Comparison of ENCODE assay signal across 10 mouse cellular contexts in genomic region chr1:182518143-182518680, GRCm38 (mm10). TPM values are rescaled to one million over a fixed set of nuclear protein-coding genes. Genes with fewer than 3 reads are reported as not detected.
A peak's percentile ranks its signal among the peaks of the same experiment; 100 is the strongest.
DNase-seq lines count a peak whose midpoint lies in the region; ATAC-seq and TF ChIP-seq lines count a peak whose summit lies in the region.
"Had no signal": no experiment of that assay in that cellular context is flagged by ENCODE, and none has a peak within 500 bp of the region (broad histone marks: within the 10 kb centered on the region; RNA-seq: fewer than 3 reads in every experiment).

No protein-coding gene starts in this region.

- H3K36me3 ChIP-seq in hindbrain, embryonic 11.5 days (ENCODE audit: control insufficient read depth, insufficient read depth, low read length), result no peaks in the 10 kb centered on the region
- H3K36me3 ChIP-seq in hindbrain, embryonic 16.5 days (ENCODE audit: control insufficient read depth, insufficient read depth, low read length), result no peaks in the 10 kb centered on the region
- H3K36me3 ChIP-seq in MEL (ENCODE audit: control insufficient read depth in 1 of 2, insufficient read depth in 2 of 2, low read length in 2 of 2), result peaks cover 0 to 42% of the 10 kb centered on the region in 2 experiments; a peak in 2 of 4 replicates
- peaks cover 15% of the 10 kb centered on the region for H3K36me3 ChIP-seq in limb, embryonic 13.5 days

- no peak for DNase-seq in hindbrain, embryonic 11.5 days (ENCODE audit: low spot score)
- peak; percentile 46 for DNase-seq in MEL (ENCODE audit: low read depth, low spot score)
- DNase-seq in testis, postnatal 10 days (ENCODE audit: low spot score), result no peak
- no peak for DNase-seq in cerebellum, adult 2 months

- WGBS in hindbrain, embryonic 11.5 days, result 53% methylated on average over 10 of the region's 10 CpGs
- WGBS in hindbrain, embryonic 16.5 days, result 56% methylated on average over 10 of the region's 10 CpGs
- 56% methylated on average over 10 of the region's 10 CpGs for WGBS in limb, embryonic 13.5 days
- 88% methylated on average over 10 of the region's 10 CpGs for WGBS in cerebellum, adult 2 months

- TF ChIP-seq RAD21 in MEL (IDR thresholded peaks at IDR 0.05; ENCODE audit: low read depth, low read length), result no peak

- TF ChIP-seq POLR2A in MEL (IDR thresholded peaks at IDR 0.05; ENCODE audit: control insufficient read depth in 1 of 2, insufficient read depth in 1 of 2, low read depth in 1 of 2, low read length in 2 of 2, poor library complexity in 1 of 2), result no peak
- TF ChIP-seq POLR2A in cerebellum, adult 2 months (IDR thresholded peaks at IDR 0.05; ENCODE audit: borderline replicate concordance, insufficient read depth, low read length), result no peak

- no peak overlapping the region for H3K9ac ChIP-seq in hindbrain, embryonic 11.5 days (ENCODE audit: low read depth, low read length)
- no peak overlapping the region for H3K9ac ChIP-seq in hindbrain, embryonic 16.5 days (ENCODE audit: low read depth, low read length)
- peak overlapping the region; percentile 12 for H3K9ac ChIP-seq in MEL (ENCODE audit: control insufficient read depth, low read depth, low read length, poor library complexity, severe bottlenecking)
- H3K9ac ChIP-seq in limb, embryonic 13.5 days, result no peak overlapping the region

- no peak overlapping the region for H3K27ac ChIP-seq in hindbrain, embryonic 11.5 days (ENCODE audit: low read depth, low read length)
- H3K27ac ChIP-seq in hindbrain, embryonic 16.5 days (ENCODE audit: low read depth, low read length), result no peak overlapping the region
- no peak overlapping the region for H3K27ac ChIP-seq in MEL (ENCODE audit: control insufficient read depth, low read depth, low read length)
- H3K27ac ChIP-seq in limb, embryonic 13.5 days, result no peak overlapping the region
- no peak overlapping the region for H3K27ac ChIP-seq in cerebellum, adult 2 months (ENCODE audit: insufficient read depth, low read length)

- peaks cover 4% of the 10 kb centered on the region; the same call in 1 of the 2 replicates for H3K27me3 ChIP-seq in hindbrain, embryonic 11.5 days (ENCODE audit: control insufficient read depth, insufficient read depth, low read length)
- no peaks in the 10 kb centered on the region for H3K27me3 ChIP-seq in hindbrain, embryonic 16.5 days (replicated peaks; ENCODE audit: control insufficient read depth, insufficient read depth, low read length)
- H3K27me3 ChIP-seq in MEL (ENCODE audit: control insufficient read depth in 1 of 2, insufficient read depth in 2 of 2, low read length in 2 of 2), result no peaks in the 10 kb centered on the region
- no peaks in the 10 kb centered on the region for H3K27me3 ChIP-seq in limb, embryonic 13.5 days
- H3K27me3 ChIP-seq in cerebellum, adult 2 months (ENCODE audit: control insufficient read depth, insufficient read depth, low read length), result no peaks in the 10 kb centered on the region

- peaks cover 7% of the 10 kb centered on the region; the same call in 1 of the 2 replicates for H3K4me1 ChIP-seq in hindbrain, embryonic 11.5 days (replicated peaks; ENCODE audit: control insufficient read depth, insufficient read depth, low read length)
- H3K4me1 ChIP-seq in hindbrain, embryonic 16.5 days (ENCODE audit: control insufficient read depth, insufficient read depth, low read depth, low read length), result peaks cover 16% of the 10 kb centered on the region
- peaks cover 26 to 74% of the 10 kb centered on the region in 2 experiments for H3K4me1 ChIP-seq in MEL (ENCODE audit: control insufficient read depth in 1 of 2, insufficient read depth in 2 of 2, low read length in 2 of 2)
- peaks cover 68% of the 10 kb centered on the region for H3K4me1 ChIP-seq in limb, embryonic 13.5 days
- no peaks in the 10 kb centered on the region for H3K4me1 ChIP-seq in cerebellum, adult 2 months (ENCODE audit: control insufficient read depth, insufficient read depth, low read length)

- no peak; a peak in 1 of 4 replicates for TF ChIP-seq EP300 in MEL (IDR thresholded peaks at IDR 0.05; ENCODE audit: low read depth in 1 of 2, low read length in 2 of 2)

- H3K4me2 ChIP-seq in hindbrain, embryonic 11.5 days (replicated peaks; ENCODE audit: low read depth, low read length), result no peak overlapping the region
- no peak overlapping the region for H3K4me2 ChIP-seq in hindbrain, embryonic 16.5 days (ENCODE audit: low read length)
- peak overlapping the region; percentile 79 for H3K4me2 ChIP-seq in limb, embryonic 13.5 days (replicated peaks)

- H3K9me3 ChIP-seq in hindbrain, embryonic 11.5 days (ENCODE audit: control insufficient read depth, low read length), result no peaks in the 10 kb centered on the region
- H3K9me3 ChIP-seq in hindbrain, embryonic 16.5 days (ENCODE audit: control insufficient read depth, low read length), result no peaks in the 10 kb centered on the region
- H3K9me3 ChIP-seq in MEL (replicated peaks; ENCODE audit: insufficient read depth, low read length), result no peaks in the 10 kb centered on the region
- H3K9me3 ChIP-seq in limb, embryonic 13.5 days, result no peaks in the 10 kb centered on the region
- H3K9me3 ChIP-seq: midbrain, embryonic 12.5 days had no signal

- no peak for ATAC-seq in hindbrain, embryonic 11.5 days (ENCODE audit: low FRiP score)
- no peak for ATAC-seq in hindbrain, embryonic 16.5 days
- ATAC-seq in CD4-positive, CD25-positive, alpha-beta regulatory T cell, adult 4 months, result peak; percentile 4
- ATAC-seq in limb, embryonic 13.5 days (ENCODE audit: low FRiP score, low read depth), result no peak

- peaks cover 7% of the 10 kb centered on the region; the same call in 1 of the 2 replicates for H3K79me2 ChIP-seq in MEL (ENCODE audit: control insufficient read depth, insufficient read depth, low read length, poor library complexity)

- H3K4me3 ChIP-seq in hindbrain, embryonic 11.5 days (ENCODE audit: low read depth, low read length), result peak overlapping the region; percentile 75; the same call in 1 of the 2 replicates
- H3K4me3 ChIP-seq in hindbrain, embryonic 16.5 days (ENCODE audit: low read length), result no peak overlapping the region
- H3K4me3 ChIP-seq in MEL (ENCODE audit: control insufficient read depth in 1 of 2, insufficient read depth in 1 of 2, low read depth in 2 of 2, low read length in 2 of 2), result no peak overlapping the region; a peak in 1 of 4 replicates
- H3K4me3 ChIP-seq in limb, embryonic 13.5 days, result no peak overlapping the region
- H3K4me3 ChIP-seq in cerebellum, adult 2 months (replicated peaks; ENCODE audit: insufficient read depth, low read depth, low read length), result no peak overlapping the region

- TF ChIP-seq CTCF in MEL (IDR thresholded peaks at IDR 0.05 in 2 of 3, conservative IDR thresholded peaks at IDR 0.05 in 1 of 3; ENCODE audit: control insufficient read depth in 1 of 3, insufficient read depth in 1 of 3, low read depth in 2 of 3, low read length in 3 of 3, poor library complexity in 1 of 3, severe bottlenecking in 1 of 3), result no peak
- TF ChIP-seq CTCF in cerebellum, adult 2 months (IDR thresholded peaks at IDR 0.05; ENCODE audit: borderline replicate concordance, insufficient read depth, low read depth, low read length), result no peak

TF ChIP-seq in MEL, 35 proteins besides CTCF, POLR2A, EP300 and RAD21:
- TF ChIP-seq ZMIZ1 (IDR thresholded peaks at IDR 0.05; ENCODE audit: low read depth, low read length), result no peak
- TF ChIP-seq SIN3A (IDR thresholded peaks at IDR 0.05; ENCODE audit: low read length), result no peak
- no peak for TF ChIP-seq UBTF (IDR thresholded peaks at IDR 0.05; ENCODE audit: borderline replicate concordance, insufficient read depth, low read depth, low read length)
- no peak for TF ChIP-seq POLR2AphosphoS2 (IDR thresholded peaks at IDR 0.05; ENCODE audit: low read length)
- TF ChIP-seq MYB (IDR thresholded peaks at IDR 0.05; ENCODE audit: low read depth, low read length), result no peak
- TF ChIP-seq RCOR1 (IDR thresholded peaks at IDR 0.05; ENCODE audit: low read depth, low read length), result no peak
- no peak for TF ChIP-seq TCF12 (IDR thresholded peaks at IDR 0.05; ENCODE audit: low read depth, low read length)
- no peak for TF ChIP-seq MAZ (IDR thresholded peaks at IDR 0.05; ENCODE audit: low read depth, low read length)

RNA-seq across cellular contexts. Expression of gene Capn2, which starts 0.8 kb away (rescaled TPM):
- polyA plus RNA-seq in hindbrain, embryonic 11.5 days (2014; fragmentation: Nextera tagmentation; extraction: Ambion mirVana), result 69.5 and 78.2 TPM in 2 replicates
- 93.9 and 102 TPM in 2 replicates for polyA plus RNA-seq in hindbrain, embryonic 16.5 days (2015; fragmentation: Nextera tagmentation; extraction: Ambion mirVana)
- 10 to 100 TPM; 38.3 to 52.4 TPM for polyA plus RNA-seq in CD4-positive, CD25-positive, alpha-beta regulatory T cell, adult 4 months (2017; shearing (Covaris generic))
- 10.6 and 13.6 TPM in 2 replicates for total RNA-seq in MEL (2012; rRNA removed)
- 10 to 100 TPM in 1 of 2 experiments, not detected in 1; 19.3 TPM for polyA plus RNA-seq in MEL (2012; ENCODE audit: insufficient read depth in 1 of 2, insufficient read length in 2 of 2, low read depth in 1 of 2, low replicate concordance in 2 of 2, missing spikeins in 1 of 2)
- 138 and 148 TPM in 2 replicates for polyA plus RNA-seq in limb, embryonic 13.5 days (2015; fragmentation: Nextera tagmentation; extraction: Ambion mirVana)
- polyA plus RNA-seq in cerebellum, adult 2 months (2012; rRNA removed), result 82.6 and 86.9 TPM in 2 replicates

RNA-seq across cellular contexts. Expression of gene Capn8, which starts 46.6 kb away (rescaled TPM):
- not detected in 2 replicates for polyA plus RNA-seq in hindbrain, embryonic 11.5 days (2014; fragmentation: Nextera tagmentation; extraction: Ambion mirVana)
- 0.09 TPM in 1 of 2 replicates, not detected in the other for polyA plus RNA-seq in hindbrain, embryonic 16.5 days (2015; fragmentation: Nextera tagmentation; extraction: Ambion mirVana)
- polyA plus RNA-seq in CD4-positive, CD25-positive, alpha-beta regulatory T cell, adult 4 months (2017; shearing (Covaris generic)), result not detected
- not detected in 2 replicates for total RNA-seq in MEL (2012; rRNA removed)
- not detected for polyA plus RNA-seq in MEL (2012; ENCODE audit: insufficient read depth in 1 of 2, insufficient read length in 2 of 2, low read depth in 1 of 2, low replicate concordance in 2 of 2, missing spikeins in 1 of 2)
- polyA plus RNA-seq in limb, embryonic 13.5 days (2015; fragmentation: Nextera tagmentation; extraction: Ambion mirVana), result not detected in 2 replicates
- 0.03 and 0.08 TPM in 2 replicates for polyA plus RNA-seq in cerebellum, adult 2 months (2012; rRNA removed)
- total RNA-seq: granulocyte monocyte progenitor cell, adult 5-6 weeks had no signal
- polyA plus RNA-seq: liver, embryonic 11.5 days had no signal
